Mouse (Mus musculus) heart, adult 18-20 months (tissue): ENCODE measurements at regions not wholly inside any gene's neighbourhood (a gene's known extent, or its start where the extent isn't known, plus 50 kb on each side); places are given as distances from the start of the nearest gene placed in this dataset.

Experiments
- DNase-seq, 2 experiments: peaks; one replicate each; pipeline ENCODE4 v3.0.0; 2021 to 2022; ENCODE audit warnings: mixed read lengths in 1 of 2

DNA sequence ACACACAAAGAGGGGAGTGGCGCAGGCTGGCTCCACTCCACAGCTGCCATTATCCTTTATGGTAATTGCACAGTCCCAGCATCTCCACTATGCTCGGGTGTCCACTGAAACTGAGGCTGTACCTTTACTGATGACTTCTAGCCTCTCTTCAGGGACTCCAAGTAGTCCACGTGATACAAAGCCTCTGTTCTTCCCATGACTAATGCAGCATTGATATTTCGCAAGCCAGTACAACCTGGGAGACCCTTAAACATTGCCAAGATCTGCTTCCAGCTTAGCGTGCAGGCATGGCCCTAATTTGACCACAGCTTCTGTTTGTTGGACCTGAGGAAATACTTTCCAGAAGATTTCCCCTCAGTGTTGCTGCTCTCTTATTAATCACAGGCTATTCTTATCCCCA is 215.8 kb downstream of the Galc start:
- DNase-seq: no peak

DNA sequence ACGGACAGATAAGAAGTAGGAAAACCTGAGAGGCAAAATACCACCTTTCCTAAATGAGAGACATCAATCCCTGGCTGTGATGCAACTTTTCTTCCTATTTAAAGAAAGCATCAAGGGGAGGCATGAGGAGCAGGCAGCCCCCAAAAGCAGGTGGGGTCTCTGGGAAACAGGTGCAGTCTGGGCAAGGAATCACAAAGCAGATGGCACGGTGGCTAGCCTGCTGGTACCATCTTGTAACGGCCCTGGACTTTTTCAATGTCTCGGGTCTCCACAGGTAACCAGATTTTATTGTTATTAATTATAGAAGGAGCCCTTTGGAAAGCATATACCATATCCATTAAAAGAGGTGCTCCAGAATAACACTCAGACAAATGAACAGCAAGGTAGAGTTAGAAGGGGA is 219.6 kb downstream of the Galc start:
- DNase-seq: no peak

DNA sequence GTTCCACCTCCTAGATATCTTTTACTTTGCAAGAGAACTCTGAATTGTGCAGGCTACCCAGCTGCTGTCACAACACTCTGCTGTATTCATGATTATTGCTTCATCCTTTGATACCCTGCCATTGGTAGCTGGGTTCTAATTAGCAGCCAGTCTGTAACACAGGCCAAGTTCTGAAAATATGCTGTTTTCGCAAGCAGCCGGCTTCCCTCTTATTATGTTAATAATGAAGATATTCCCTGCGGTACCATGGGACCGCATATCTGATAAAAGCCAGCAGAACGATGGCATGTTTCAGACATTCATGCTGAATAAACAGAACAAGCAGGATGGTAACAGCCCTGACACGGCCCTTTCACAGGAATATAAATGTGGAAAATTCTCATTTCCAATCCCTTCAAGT is 235.6 kb downstream of the Galc start:
- peak; percentile 20 to 38 for DNase-seq

DNA sequence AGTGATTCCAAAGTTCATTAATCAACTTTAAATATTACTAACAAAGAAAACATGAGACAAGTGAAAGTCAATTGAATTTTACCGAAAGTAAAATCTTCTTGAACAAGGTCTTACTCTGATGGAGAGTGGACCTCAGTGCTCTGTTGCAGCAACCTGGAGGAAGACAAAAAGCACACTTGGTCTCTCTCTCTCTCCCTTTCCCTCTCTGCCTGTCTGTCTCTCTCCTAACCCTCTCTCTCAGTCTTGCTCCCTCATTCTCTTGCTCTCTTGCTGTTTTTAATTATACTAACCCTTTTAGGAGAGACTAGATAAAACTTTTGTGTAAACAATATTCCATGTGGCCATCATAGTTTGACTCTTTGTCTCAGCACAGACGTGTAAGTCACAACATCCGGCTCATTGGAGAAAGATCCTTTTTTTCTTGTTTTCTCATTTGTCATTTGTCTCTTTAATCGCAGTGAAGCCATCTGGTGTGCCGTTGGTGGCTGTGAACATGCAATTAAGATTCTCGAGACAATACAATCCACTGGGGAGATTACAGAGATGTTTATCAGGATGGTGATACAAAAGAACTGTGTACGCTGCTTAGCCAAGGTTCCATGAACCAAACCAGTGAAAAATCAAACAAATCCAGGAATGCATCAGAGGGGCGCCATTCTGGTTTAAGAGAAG is 244.5 kb downstream of the Galc start:
- no peak for DNase-seq

- DNase-seq: no peak
Measured at GRCm38 (mm10) chr12:98009175-98009574, 250.1 kb downstream of the Galc start.

GRCm38 (mm10) chr12:98005671-98006469 is 253.4 kb downstream of the Galc start:
- DNase-seq: no peak

GRCm38 (mm10) chr12:98002217-98002616 is 257.0 kb downstream of the Galc start:
- DNase-seq: no peak

GRCm38 (mm10) chr12:97994884-97995283 is 264.4 kb downstream of the Galc start:
- DNase-seq: no peak

DNA sequence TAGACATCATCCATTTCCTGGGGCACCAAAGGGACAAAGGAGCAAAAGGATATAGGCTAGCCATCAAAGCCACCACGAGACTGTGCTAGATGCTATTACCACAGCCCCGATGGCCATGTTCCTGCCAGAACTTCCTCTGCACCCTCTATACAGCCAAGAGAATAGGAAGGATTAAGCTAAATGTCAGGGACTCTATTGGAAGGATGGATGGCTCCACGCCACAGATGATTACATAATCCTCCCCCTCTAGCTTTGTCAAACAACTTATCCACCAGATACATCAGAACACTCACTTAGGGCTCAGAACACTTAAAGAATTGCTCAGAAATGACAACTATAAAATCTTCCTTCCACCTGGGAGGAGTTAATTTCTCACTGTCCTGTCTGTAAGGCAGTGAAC is 265.3 kb downstream of the Galc start:
- no peak for DNase-seq

GRCm38 (mm10) chr12:97983390-97983789 is 275.9 kb downstream of the Galc start:
- DNase-seq: no peak

- DNase-seq: no peak
Measured at GRCm38 (mm10) chr12:97978668-97979067, 280.6 kb downstream of the Galc start.

DNA sequence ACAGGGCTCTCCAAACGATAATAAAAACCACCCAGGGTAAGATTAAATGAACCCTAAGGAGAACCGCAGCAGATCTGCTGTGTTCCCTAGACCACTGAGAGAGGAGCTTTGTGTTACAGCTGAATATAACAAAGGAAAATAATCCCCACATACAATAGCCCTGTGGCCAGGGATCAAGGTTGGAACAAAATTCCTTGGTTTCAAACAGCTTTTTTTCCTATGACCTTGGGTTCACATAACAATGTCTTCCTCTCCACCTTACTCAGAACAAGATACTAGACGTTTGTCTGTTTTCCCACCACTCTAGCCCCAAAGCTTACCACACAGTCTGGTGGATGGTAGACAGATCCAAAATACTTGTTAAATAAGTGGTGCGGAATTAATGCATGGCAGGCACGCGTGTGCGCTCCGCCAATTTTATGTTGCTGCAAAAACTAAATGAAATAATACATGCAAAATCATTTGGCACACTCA is 281.0 kb downstream of the Galc start:
- no peak for DNase-seq

- DNase-seq: no peak
Measured at GRCm38 (mm10) chr12:97977633-97978032, 281.6 kb downstream of the Galc start.

DNA sequence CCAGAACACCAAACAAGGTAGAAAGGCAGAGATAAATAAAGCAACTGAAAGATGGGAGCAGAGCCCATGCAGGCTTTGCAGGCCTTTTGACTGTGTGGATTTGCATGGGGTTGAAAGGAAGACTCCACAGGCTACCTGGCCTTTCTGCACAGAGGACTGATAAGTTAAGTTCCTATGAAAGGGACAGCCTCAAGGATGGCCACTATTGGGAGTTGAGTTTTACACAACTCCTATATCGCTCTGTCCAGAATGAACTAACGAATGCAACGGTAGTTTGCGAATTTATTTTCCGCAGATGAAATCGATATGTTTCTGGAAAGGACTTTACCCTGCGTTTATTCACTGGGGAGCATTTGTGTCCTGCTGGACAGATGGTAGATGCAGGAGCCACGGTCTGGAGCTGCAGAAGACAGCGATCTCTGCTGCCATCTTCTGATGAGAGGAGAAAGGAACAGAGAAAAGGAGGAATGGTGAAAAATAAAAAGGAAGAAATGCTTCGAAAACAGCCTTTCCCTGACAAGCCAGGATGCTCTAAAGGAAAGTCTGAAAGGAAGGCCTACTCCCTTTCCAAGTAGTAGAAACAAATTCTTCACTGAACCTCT is 285.2 kb downstream of the Galc start:
- no peak for DNase-seq

- DNase-seq: no peak
Measured at GRCm38 (mm10) chr12:97957201-97957600, 302.1 kb downstream of the Galc start.

- DNase-seq: no peak
Measured at GRCm38 (mm10) chr12:97953336-97953735, 305.9 kb downstream of the Galc start.

DNA sequence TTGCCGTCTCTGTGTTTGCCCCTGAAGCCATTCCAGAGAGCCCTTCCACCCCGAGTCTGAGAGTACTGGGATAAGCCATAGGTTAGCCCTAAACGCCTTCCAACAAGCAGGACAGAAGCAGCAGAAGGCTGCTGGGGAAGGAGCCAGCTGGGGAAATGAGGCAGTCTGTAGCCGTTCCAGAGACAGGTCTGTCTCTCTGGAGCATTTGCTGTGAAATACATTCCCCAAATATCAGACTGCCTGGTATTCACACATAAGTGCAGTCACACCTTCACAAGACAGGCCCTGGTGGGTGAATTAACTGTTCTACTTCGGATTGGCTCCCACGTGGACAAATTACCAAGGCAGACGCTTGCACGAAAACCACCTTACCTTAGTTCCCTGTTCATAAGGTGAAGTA is 307.1 kb downstream of the Galc start:
- no peak for DNase-seq

GRCm38 (mm10) chr12:97950072-97950471 is 309.2 kb downstream of the Galc start:
- no peak for DNase-seq

DNA sequence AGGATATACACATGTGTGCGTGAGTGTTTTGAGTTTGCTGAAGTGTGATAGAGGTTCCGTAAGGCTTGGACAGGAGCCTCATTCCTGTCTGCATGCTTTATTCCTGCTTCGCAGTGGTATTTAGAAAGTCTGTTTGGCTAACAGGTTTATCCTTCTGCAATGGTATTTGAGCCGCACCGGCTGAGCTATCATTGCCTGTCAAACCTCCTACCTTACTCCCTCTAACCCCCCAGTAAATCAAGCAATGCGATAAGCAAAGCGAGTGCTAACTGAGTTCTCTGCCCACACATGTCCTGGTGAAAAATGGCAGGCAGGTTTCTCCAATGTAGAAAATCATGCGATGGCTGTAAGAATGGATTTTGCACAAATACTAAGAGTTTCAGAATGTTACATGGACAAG is 311.8 kb downstream of the Galc start:
- DNase-seq: no peak

- peak in 1 of 2 experiments; percentile 1 for DNase-seq
Measured at GRCm38 (mm10) chr12:97938361-97938760, 320.9 kb downstream of the Galc start.

DNA sequence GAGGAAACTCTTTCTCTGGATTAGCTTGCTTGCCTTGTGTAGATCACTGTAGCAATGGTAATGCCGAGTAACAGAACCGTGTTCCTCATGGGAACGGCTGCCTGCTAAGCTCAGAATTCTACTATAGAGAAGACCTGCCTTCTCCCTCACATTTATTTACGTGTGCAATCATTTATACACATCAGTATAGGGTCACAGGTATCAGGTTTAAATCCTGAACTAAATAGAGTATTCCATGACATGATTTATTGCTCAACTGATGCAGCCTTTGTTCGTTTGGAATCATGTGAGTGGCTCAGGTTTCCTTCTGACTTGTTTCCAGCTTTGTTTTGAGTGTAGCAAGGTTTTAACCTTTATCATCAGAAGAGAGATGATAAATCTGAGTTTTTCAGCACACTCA is 329.4 kb downstream of the Galc start:
- DNase-seq: no peak

DNA sequence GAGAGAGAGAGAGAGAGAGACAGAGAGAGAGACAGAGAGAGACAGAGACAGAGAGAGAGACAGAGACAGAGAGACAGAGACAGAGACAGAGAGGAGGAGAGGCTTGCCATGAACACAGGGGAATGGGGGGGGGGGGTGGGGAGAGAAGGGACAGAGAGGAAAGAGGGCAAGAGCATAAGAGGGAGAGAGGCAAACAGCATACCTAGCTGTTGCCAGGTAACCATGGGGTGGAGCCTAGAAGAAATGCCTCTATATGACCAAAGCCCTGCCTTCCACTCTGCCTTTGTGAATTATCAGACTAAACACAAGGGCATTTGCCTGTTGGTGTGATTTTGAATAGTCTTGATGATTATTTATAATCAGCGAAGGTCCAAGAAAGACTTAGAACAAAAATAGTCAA is 332.2 kb downstream of the Galc start:
- no peak for DNase-seq
